Mouse (Mus musculus) MEL (cell line): ENCODE measurements around the gene Pkn3.

Experiments used
- CTCF ChIP-seq, 3 experiments: IDR thresholded peaks in 2 of 3; conservative IDR thresholded peaks in 1 of 3; 2 replicates each; pipeline ENCODE4 v1.5.1; 2011 to 2012; ENCODE audit warnings: low read length in 3 of 3, low read depth in 2 of 3, mild to moderate bottlenecking in 2 of 3, improper control_type of control experiment in 1 of 3, inconsistent platforms in 1 of 3, mixed read lengths in 1 of 3, moderate library complexity in 1 of 3; ENCODE audit not compliant: control insufficient read depth in 1 of 3, insufficient read depth in 1 of 3, poor library complexity in 1 of 3, severe bottlenecking in 1 of 3
- E2F4 ChIP-seq: IDR thresholded peaks from 2 replicates; pipeline ENCODE4 v1.6.1; 2011; ENCODE audit warnings: low read depth, low read length, improper control_type of control experiment, borderline replicate concordance
- HCFC1 ChIP-seq: IDR thresholded peaks from 2 replicates; pipeline ENCODE4 v1.6.1; 2012; ENCODE audit warnings: low read depth, mild to moderate bottlenecking, inconsistent platforms, low read length, improper control_type of control experiment, moderate library complexity
- MAX ChIP-seq: IDR thresholded peaks from 2 replicates; pipeline ENCODE4 v1.6.1; 2011; ENCODE audit warnings: low read length, improper control_type of control experiment
- MYB ChIP-seq: IDR thresholded peaks from 2 replicates; pipeline ENCODE4 v1.6.1; 2011; ENCODE audit warnings: mild to moderate bottlenecking, low read depth, low read length, improper control_type of control experiment
- MYC ChIP-seq: IDR thresholded peaks from 2 replicates; pipeline ENCODE4 v1.6.1; 2011; ENCODE audit warnings: low read depth, mild to moderate bottlenecking, low read length, improper control_type of control experiment, moderate library complexity
- POLR2A ChIP-seq, 2 experiments: IDR thresholded peaks; 2 replicates each; pipeline ENCODE4 v1.6.1; 2011 to 2012; ENCODE audit warnings: low read length in 2 of 2, mild to moderate bottlenecking in 2 of 2, control low read depth in 1 of 2, improper control_type of control experiment in 1 of 2, low read depth in 1 of 2, moderate library complexity in 1 of 2; ENCODE audit not compliant: control insufficient read depth in 1 of 2, insufficient read depth in 1 of 2, poor library complexity in 1 of 2
- POLR2AphosphoS5 ChIP-seq: IDR thresholded peaks from 2 replicates; pipeline ENCODE4 v1.6.1; 2012; ENCODE audit warnings: low read depth, borderline replicate concordance, mild to moderate bottlenecking, inconsistent platforms, low read length, moderate library complexity, mixed read lengths
- USF1 ChIP-seq: IDR thresholded peaks from 2 replicates; pipeline ENCODE4 v1.6.1; 2014; ENCODE audit warnings: low read depth, mild to moderate bottlenecking, inconsistent platforms, low read length, improper control_type of control experiment, moderate library complexity
- ZNF384 ChIP-seq: IDR thresholded peaks from 2 replicates; pipeline ENCODE4 v1.6.1; 2012; ENCODE audit warnings: low read depth, mild to moderate bottlenecking, inconsistent platforms, low read length, improper control_type of control experiment

GRCm38 (mm10) chr2:30056736-30057135 is 20.7 kb upstream of the Pkn3 start:
- no peak for TF ChIP-seq USF1
- no peak for TF ChIP-seq MYC
- TF ChIP-seq POLR2A (IDR thresholded peaks at IDR 0.05; ENCODE audit: control insufficient read depth in 1 of 2, insufficient read depth in 1 of 2, low read depth in 1 of 2, low read length in 2 of 2, poor library complexity in 1 of 2) = no peak
- TF ChIP-seq CTCF (IDR thresholded peaks at IDR 0.05 in 2 of 3, conservative IDR thresholded peaks at IDR 0.05 in 1 of 3; ENCODE audit: control insufficient read depth in 1 of 3, insufficient read depth in 1 of 3, low read depth in 2 of 3, low read length in 3 of 3, poor library complexity in 1 of 3, severe bottlenecking in 1 of 3) = no peak
- TF ChIP-seq E2F4 = no peak
- TF ChIP-seq POLR2AphosphoS5 = no peak
- no peak for TF ChIP-seq MYB
- no peak for TF ChIP-seq MAX
- TF ChIP-seq ZNF384 = no peak
- no peak for TF ChIP-seq HCFC1
